Mouse (Mus musculus): Measurements from ENCODE around the gene Dspp. TPM values are rescaled to one million over a fixed set of nuclear protein-coding genes. Genes with fewer than 3 reads are reported as not detected.

Dspp gene
- total and polyA plus RNA-seq, 2 experiments, result not detected

- Histone ChIP-seq H3K9ac (ENCODE audit: low read depth, low read length) (no peak overlapping the region), H3K27ac (replicated peaks; ENCODE audit: insufficient read depth, low read depth, low read length) (no peak overlapping the region), H3K27me3 (ENCODE audit: control insufficient read depth, insufficient read depth, low read length) (0 out of 2 replicates have a peak, but pooled peaks cover 2% of the 10 kb centered on the region), H3K36me3 (ENCODE audit: control insufficient read depth, insufficient read depth, low read length) (no peaks in the 10 kb centered on the region), H3K4me1 (ENCODE audit: control insufficient read depth, insufficient read depth, low read length) (no peaks in the 10 kb centered on the region; the same call in 1 of the 2 replicates), H3K79me2 (ENCODE audit: control insufficient read depth, insufficient read depth, low read length) (no peaks in the 10 kb centered on the region), H3K4me3 (ENCODE audit: insufficient read depth, low read depth, low read length) (no peak overlapping the region)
- TF ChIP-seq CTCF (IDR thresholded peaks at IDR 0.05; ENCODE audit: low read depth, low read length) (no peak), POLR2A (IDR thresholded peaks at IDR 0.05; ENCODE audit: extremely low read depth, insufficient read depth, low read length) (no peak)
- no peak for DNase-seq (ENCODE audit: extremely low read depth, low read depth, low spot score)
- 92% methylated on average over 4 of the region's 4 CpGs for WGBS
Observed at GRCm38 (mm10) chr5:104163536-104163935, 7.0 kb upstream of the Dspp start.

GRCm38 (mm10) chr5:104173094-104173493, 2.6 kb downstream of the Dspp start:
- Histone ChIP-seq H3K27ac (replicated peaks; ENCODE audit: insufficient read depth, low read depth, low read length) (no peak overlapping the region), H3K9ac (ENCODE audit: low read depth, low read length) (no peak overlapping the region), H3K36me3 (ENCODE audit: control insufficient read depth, insufficient read depth, low read length) (no peaks in the 10 kb centered on the region), H3K79me2 (ENCODE audit: control insufficient read depth, insufficient read depth, low read length) (no peaks in the 10 kb centered on the region), H3K4me1 (ENCODE audit: control insufficient read depth, insufficient read depth, low read length) (no peaks in the 10 kb centered on the region), H3K27me3 (ENCODE audit: control insufficient read depth, insufficient read depth, low read length) (peaks cover 4% of the 10 kb centered on the region; the same call in 1 of the 2 replicates), H3K4me3 (ENCODE audit: insufficient read depth, low read depth, low read length) (no peak overlapping the region)
- no peak for DNase-seq (ENCODE audit: extremely low read depth, low read depth, low spot score)
- TF ChIP-seq CTCF (IDR thresholded peaks at IDR 0.05; ENCODE audit: low read depth, low read length) (no peak), POLR2A (IDR thresholded peaks at IDR 0.05; ENCODE audit: extremely low read depth, insufficient read depth, low read length) (no peak)
- 83% methylated on average over 6 of the region's 6 CpGs for WGBS

DNA sequence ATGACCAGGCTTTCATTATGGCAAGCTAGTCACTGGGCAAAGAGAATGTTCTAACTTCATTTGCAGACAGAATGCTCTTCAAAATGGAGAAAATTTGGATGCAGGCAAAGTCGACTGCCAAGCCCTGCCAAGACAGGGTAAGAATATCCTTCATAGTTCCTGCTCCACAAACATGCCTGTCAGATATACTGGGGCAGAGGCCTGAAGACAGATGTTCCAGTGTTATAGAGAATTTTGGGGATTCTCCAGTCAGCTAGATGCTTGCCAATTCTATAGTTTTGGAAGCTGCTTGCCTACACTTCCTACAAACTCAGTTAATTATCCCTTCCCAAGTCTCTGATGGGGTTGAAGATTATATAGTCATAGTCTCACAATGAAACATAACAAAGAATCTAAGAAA, 13.2 kb downstream of the Dspp start:
- Histone ChIP-seq H3K27ac (replicated peaks; ENCODE audit: insufficient read depth, low read depth, low read length) (no peak overlapping the region), H3K27me3 (ENCODE audit: control insufficient read depth, insufficient read depth, low read length) (no peaks in the 10 kb centered on the region), H3K4me3 (ENCODE audit: insufficient read depth, low read depth, low read length) (no peak overlapping the region), H3K79me2 (ENCODE audit: control insufficient read depth, insufficient read depth, low read length) (no peaks in the 10 kb centered on the region), H3K4me1 (ENCODE audit: control insufficient read depth, insufficient read depth, low read length) (no peaks in the 10 kb centered on the region), H3K36me3 (ENCODE audit: control insufficient read depth, insufficient read depth, low read length) (no peaks in the 10 kb centered on the region), H3K9ac (ENCODE audit: low read depth, low read length) (no peak overlapping the region)
- 73% methylated on average over 1 of the region's 1 CpGs for whole genome bisulfite sequencing
- DNase-seq (ENCODE audit: extremely low read depth, low read depth, low spot score), result no peak
- no peak for TF ChIP-seq CTCF (IDR thresholded peaks at IDR 0.05; ENCODE audit: low read depth, low read length)
- no peak for TF ChIP-seq POLR2A (IDR thresholded peaks at IDR 0.05; ENCODE audit: extremely low read depth, insufficient read depth, low read length)

GRCm38 (mm10) chr5:104187281-104187680, 16.8 kb downstream of the Dspp start:
- Histone ChIP-seq H3K4me3 (ENCODE audit: insufficient read depth, low read depth, low read length) (no peak overlapping the region), H3K36me3 (ENCODE audit: control insufficient read depth, insufficient read depth, low read length) (no peaks in the 10 kb centered on the region), H3K79me2 (ENCODE audit: control insufficient read depth, insufficient read depth, low read length) (no peaks in the 10 kb centered on the region), H3K4me1 (ENCODE audit: control insufficient read depth, insufficient read depth, low read length) (no peaks in the 10 kb centered on the region), H3K9ac (ENCODE audit: low read depth, low read length) (no peak overlapping the region), H3K27ac (replicated peaks; ENCODE audit: insufficient read depth, low read depth, low read length) (no peak overlapping the region), H3K27me3 (ENCODE audit: control insufficient read depth, insufficient read depth, low read length) (no peaks in the 10 kb centered on the region)
- 78% methylated on average over 3 of the region's 3 CpGs for WGBS
- DNase-seq (ENCODE audit: extremely low read depth, low read depth, low spot score), result no peak
- TF ChIP-seq POLR2A (IDR thresholded peaks at IDR 0.05; ENCODE audit: extremely low read depth, insufficient read depth, low read length), result no peak
- TF ChIP-seq CTCF (IDR thresholded peaks at IDR 0.05; ENCODE audit: low read depth, low read length), result no peak

DNA sequence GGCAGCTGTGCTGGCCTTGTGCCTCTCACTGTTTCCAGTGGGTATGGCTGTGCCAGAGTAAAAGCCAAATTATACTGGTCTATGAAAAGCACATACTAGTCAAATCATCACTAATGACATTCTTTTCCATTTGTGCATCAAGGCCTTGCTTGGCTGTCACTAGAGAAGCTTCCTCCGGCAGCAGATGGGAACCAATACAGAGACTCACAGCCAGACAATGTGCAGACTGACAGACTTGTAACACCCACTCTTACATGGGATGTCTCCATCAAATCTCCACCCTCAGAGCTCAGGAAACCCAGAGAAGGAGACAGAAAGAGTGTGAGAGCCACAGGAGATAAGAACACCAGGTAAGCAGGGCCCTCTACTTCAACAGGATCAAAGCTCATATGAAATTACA, 24.6 kb downstream of the Dspp start:
- Histone ChIP-seq H3K27ac (replicated peaks; ENCODE audit: insufficient read depth, low read depth, low read length) (no peak overlapping the region), H3K79me2 (ENCODE audit: control insufficient read depth, insufficient read depth, low read length) (no peaks in the 10 kb centered on the region), H3K27me3 (ENCODE audit: control insufficient read depth, insufficient read depth, low read length) (no peaks in the 10 kb centered on the region), H3K9ac (ENCODE audit: low read depth, low read length) (no peak overlapping the region), H3K36me3 (ENCODE audit: control insufficient read depth, insufficient read depth, low read length) (no peaks in the 10 kb centered on the region), H3K4me1 (ENCODE audit: control insufficient read depth, insufficient read depth, low read length) (no peaks in the 10 kb centered on the region), H3K4me3 (ENCODE audit: insufficient read depth, low read depth, low read length) (no peak overlapping the region)
- DNase-seq (ENCODE audit: extremely low read depth, low read depth, low spot score), result no peak
- whole genome bisulfite sequencing, result 95% methylated on average over 1 of the region's 1 CpGs
- no peak for TF ChIP-seq POLR2A (IDR thresholded peaks at IDR 0.05; ENCODE audit: extremely low read depth, insufficient read depth, low read length)

DNA sequence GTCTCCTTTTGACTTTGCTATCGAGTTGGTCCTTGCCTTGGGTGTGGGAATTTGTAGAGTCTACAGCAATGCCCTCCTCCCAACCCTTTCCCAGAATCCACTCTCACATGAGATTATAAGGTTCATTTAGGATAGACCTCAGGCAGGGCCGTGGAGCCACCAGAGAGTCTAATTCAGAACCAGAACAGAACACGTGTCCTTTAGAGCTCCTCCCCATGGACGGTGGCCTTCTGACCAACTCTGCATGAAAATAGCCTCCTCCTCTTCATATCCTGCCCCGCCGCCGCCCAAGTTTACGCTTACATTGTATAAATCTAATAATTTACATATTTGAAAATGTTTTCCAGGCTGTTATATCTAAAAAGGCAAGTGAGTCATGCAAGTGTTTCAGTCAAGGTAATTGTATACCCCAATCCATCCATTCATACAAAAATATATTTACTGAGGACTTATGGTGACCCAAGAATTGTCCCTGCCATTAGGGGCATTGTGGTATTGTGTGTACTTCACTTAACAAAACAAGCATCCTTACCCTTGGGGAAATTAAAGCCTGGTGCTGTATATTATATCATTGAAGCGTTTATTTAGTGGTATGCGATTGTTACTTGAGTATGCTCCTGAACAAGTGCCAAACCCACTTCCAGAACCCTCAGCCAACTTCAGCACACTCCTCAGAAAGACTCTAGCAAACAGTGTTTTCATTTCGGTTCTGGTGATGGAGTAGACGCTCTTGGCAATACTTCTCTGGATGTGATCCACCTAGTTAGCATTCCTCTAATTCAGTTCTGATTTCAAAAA, 30.8 kb downstream of the Dspp start:
- WGBS, result 86% methylated on average over 12 of the region's 12 CpGs
- TF ChIP-seq POLR2A (IDR thresholded peaks at IDR 0.05; ENCODE audit: extremely low read depth, insufficient read depth, low read length) (no peak), CTCF (IDR thresholded peaks at IDR 0.05; ENCODE audit: low read depth, low read length) (no peak)
- H3K27ac ChIP-seq (replicated peaks; ENCODE audit: insufficient read depth, low read depth, low read length), result no peak overlapping the region
- no peaks in the 10 kb centered on the region for H3K79me2 ChIP-seq (ENCODE audit: control insufficient read depth, insufficient read depth, low read length)
- no peaks in the 10 kb centered on the region for H3K4me1 ChIP-seq (ENCODE audit: control insufficient read depth, insufficient read depth, low read length)
- no peaks in the 10 kb centered on the region for H3K36me3 ChIP-seq (ENCODE audit: control insufficient read depth, insufficient read depth, low read length)
- H3K27me3 ChIP-seq (ENCODE audit: control insufficient read depth, insufficient read depth, low read length), result no peaks in the 10 kb centered on the region
- no peak overlapping the region for H3K4me3 ChIP-seq (ENCODE audit: insufficient read depth, low read depth, low read length)
- H3K9ac ChIP-seq (ENCODE audit: low read depth, low read length), result no peak overlapping the region
- no peak for DNase-seq (ENCODE audit: extremely low read depth, low read depth, low spot score)
